Mouse (Mus musculus) embryo, embryonic 11.5 days (tissue): ENCODE results near the gene Mthfd1l.

Experiments
- DNase-seq: peaks from one replicate; pipeline ENCODE4 v3.0.0-alpha.2; 2012; ENCODE audit warnings: low read depth, low spot score

Gene Mthfd1l

GRCm38 (mm10) chr10:4079643-4080244 lies 106.8 kb downstream of the Mthfd1l start:
- DNase-seq = peak; percentile 7

GRCm38 (mm10) chr10:4083609-4084008 lies 110.7 kb downstream of the Mthfd1l start:
- no peak for DNase-seq

GRCm38 (mm10) chr10:4084907-4085306 lies 112.0 kb downstream of the Mthfd1l start:
- DNase-seq = no peak

GRCm38 (mm10) chr10:4085363-4086141 lies 112.6 kb downstream of the Mthfd1l start:
- no peak for DNase-seq

GRCm38 (mm10) chr10:4087563-4087962 lies 114.6 kb downstream of the Mthfd1l start:
- DNase-seq = no peak

GRCm38 (mm10) chr10:4088744-4089414 lies 116.0 kb downstream of the Mthfd1l start:
- DNase-seq = peak; percentile 35

- no peak for DNase-seq
Observed at GRCm38 (mm10) chr10:4089885-4090284, 117.0 kb downstream of the Mthfd1l start.

GRCm38 (mm10) chr10:4092990-4093389 lies 120.1 kb downstream of the Mthfd1l start:
- DNase-seq = no peak

GRCm38 (mm10) chr10:4094093-4094817 lies 121.3 kb downstream of the Mthfd1l start:
- DNase-seq = no peak

- no peak for DNase-seq
Observed at GRCm38 (mm10) chr10:4096151-4096550, 123.2 kb downstream of the Mthfd1l start.

GRCm38 (mm10) chr10:4100007-4100406 lies 127.1 kb downstream of the Mthfd1l start:
- DNase-seq = no peak

GRCm38 (mm10) chr10:4105676-4106528 lies 133.0 kb downstream of the Mthfd1l start:
- no peak for DNase-seq

GRCm38 (mm10) chr10:4107661-4108338 lies 134.9 kb downstream of the Mthfd1l start:
- peak; percentile 54 for DNase-seq

- DNase-seq = no peak
Observed at GRCm38 (mm10) chr10:4108462-4108861, 135.5 kb downstream of the Mthfd1l start.

- DNase-seq = no peak
Observed at GRCm38 (mm10) chr10:4111095-4111794, 138.3 kb downstream of the Mthfd1l start.

- no peak for DNase-seq
Observed at GRCm38 (mm10) chr10:4111795-4112139, 138.8 kb downstream of the Mthfd1l start.

- no peak for DNase-seq
Observed at GRCm38 (mm10) chr10:4112611-4113327, 139.9 kb downstream of the Mthfd1l start.

GRCm38 (mm10) chr10:4113328-4113658 lies 140.4 kb downstream of the Mthfd1l start:
- no peak for DNase-seq

- DNase-seq = no peak
Observed at GRCm38 (mm10) chr10:4116653-4117052, 143.7 kb downstream of the Mthfd1l start.
